Mouse (Mus musculus): ENCODE results near the gene Zfp367.
A peak's percentile ranks its signal among the peaks of the same experiment; 100 is the strongest.

Zfp367 gene

DNA sequence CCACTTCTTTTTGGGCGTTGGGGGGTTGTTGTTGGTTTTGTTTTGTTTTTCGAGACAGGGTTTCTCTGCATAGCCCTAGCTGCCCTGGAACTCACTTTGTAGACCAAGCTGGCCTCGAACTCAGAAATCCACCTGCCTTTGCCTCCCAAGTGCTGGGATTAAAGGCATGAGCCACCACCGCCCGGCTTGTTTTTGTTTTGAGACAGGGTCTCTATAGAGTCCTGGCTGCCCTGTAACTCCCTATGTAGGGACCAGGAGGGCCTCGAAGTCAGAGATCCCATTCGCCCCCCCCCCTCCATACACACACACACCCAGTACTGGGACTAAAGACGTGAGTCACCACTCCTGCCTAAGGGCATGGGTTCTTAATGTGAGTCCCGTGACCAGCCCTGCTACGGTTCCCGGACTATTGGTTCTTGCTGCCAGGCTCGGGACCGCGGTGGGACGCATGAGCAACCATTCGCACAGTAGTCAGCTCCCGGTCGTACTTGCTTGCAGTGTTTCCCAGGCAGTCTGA lies 807 bp upstream of the Zfp367 start:
- DNase-seq, result peak; percentile 43 to 67

DNA sequence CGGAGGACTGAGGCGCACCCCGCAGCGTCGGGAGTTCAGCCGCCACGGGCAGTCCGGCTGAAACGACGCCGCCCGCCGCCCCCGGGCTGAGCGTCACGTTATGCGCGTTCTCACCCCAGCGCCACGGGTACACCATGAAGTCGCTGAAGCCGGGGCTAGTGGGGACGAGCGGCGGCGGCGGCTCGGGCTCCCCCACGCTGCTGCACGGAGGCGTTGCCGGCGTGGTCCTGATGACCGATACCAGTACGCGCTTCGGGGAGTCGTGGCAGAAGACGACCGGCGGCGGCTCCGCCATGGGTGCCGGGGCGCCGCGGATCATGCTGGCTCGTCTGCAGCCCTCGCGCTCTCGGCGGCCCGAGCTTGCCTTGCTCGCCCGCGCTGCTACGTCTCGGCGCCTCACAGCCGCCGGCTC lies 325 bp downstream of the Zfp367 start:
- DNase-seq, result no peak

DNA sequence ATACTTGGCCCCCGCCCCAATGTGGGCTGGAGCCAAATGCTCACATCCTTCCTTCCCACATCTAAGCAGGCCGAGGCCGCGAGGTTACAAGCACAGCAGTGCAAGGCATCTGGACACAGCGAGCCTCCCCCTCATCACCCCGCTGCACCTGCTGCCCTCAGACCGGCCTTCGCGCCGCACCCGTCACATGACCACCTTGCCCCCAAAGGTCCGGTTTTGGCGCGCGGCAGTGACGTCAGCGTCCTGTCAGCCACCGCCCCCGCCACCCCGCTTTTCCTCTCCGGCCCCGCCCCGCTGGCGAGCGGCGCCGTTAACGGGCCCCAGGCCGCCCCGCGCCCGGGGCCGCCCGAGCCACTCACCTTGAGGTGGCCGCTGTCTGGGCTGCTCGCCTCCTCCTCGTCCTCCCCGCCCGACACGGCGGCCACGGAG lies 747 bp downstream of the Zfp367 start:
- DNase-seq, result peak; percentile 90 to 91

DNA sequence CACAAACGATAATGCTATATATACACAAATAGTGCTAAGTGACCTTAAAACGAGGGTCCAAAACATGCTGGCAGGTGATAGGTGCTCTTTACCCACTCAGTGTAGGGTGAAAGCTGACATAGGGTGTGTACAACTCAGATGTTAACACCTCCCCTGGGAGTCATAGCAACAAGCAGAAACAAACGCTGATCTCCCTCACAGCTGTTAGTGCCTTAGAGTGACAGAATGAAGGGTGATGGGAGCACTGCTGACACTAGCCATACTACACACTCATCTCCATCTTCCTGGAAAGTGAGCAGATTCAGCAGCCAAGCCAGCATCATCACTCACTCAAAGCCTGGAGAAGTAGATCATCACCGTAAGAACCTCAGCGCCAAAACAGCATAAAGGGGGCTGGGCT lies 2.9 kb downstream of the Zfp367 start:
- DNase-seq, result no peak

DNA sequence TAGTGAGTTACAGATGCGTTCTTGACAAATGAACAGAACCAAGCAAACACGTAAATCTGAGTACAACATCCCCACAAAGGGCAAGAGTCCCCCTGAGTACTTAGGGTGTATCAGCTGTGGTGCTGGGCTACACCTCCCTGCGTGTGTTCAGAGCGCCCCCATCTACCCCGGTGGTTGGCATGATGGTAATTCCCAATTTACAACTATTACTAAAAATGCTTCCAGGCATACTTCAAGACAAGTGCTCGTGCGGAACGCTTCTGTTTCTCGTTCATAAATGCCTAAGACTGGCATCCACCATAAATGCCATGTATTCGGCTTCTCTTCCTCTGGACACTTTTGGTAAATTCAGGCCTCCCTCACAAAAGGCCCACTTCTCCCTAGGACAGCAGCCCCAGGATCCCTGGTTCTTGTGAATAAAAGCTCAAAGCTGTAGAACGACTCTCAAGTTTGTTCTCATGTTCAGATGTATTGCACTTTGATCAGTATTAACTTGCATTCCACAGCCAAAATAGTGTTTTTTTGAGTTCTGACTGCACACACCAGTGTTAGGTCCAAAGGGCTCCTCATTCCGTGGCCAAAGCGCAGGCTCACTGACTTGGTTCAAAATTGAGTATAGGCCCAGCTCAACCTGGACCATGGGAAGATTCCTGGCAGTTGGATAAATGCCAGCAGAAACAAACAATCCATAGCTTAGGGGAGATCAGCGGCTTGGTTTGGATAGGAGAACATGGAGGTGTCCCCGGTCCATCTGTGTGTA lies 23.2 kb downstream of the Zfp367 start:
- peak; percentile 59 to 65 for DNase-seq

DNA sequence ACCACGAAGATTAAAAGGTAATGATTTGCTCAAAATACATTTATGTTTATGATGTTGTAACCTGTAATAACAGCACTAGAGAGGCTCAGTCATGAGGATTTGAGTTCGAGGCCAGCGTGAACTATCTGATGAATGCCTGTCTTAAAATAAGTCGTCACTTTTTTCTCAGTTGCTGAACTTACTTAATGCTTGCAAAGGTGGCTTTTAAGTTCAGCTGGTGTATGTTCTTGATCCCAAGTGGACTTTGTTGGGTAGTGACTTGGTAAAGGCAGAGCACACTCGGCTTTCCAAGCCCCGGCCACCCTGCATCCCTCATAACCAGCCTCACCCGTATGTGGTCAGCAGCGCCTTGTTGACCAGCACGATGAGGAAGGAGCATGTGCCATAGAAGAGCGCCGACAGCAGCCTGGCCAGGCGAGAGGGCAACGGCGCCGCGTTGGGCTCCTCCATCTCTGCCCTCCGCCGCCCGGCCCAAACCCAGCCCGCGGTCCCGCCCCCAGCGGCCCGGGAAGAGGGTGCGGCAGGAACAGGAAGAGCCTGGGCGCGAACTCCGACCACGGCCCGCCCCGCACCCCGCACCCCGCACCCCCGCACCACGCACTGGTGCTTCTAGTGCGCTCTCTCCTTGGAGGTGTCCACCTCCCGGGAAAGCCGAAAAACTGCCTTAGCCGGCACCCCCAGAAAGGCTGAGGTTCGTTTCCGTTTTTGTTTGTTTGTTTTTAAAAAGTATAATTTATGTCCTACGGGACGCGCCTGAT lies 24.0 kb downstream of the Zfp367 start, which contains the start of gene Slc35d2:
TSS of gene Slc35d2 (minus strand) at position 511 of the 758 bp plus-strand sequence.
- DNase-seq, result peak; percentile 80 to 81

DNA sequence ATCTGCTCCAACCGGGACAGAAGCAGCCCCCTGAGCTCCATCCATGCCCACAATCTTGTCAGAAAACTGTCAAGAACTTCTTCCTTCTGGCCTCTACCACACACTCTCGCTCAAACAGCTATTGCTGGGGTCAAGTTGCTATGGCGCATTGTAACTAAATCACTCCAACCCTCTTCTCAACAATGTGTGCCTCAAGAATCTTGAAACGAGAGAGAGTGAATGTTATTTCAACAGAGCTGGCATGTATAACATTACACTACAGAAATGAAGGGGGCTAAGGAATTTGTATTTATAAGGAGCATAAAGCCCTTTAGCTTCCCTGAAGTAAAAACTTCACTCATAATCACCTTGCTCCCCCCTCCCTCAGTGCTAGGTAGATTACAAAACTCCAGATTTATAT lies 26.7 kb downstream of the Zfp367 start:
- no peak for DNase-seq

DNA sequence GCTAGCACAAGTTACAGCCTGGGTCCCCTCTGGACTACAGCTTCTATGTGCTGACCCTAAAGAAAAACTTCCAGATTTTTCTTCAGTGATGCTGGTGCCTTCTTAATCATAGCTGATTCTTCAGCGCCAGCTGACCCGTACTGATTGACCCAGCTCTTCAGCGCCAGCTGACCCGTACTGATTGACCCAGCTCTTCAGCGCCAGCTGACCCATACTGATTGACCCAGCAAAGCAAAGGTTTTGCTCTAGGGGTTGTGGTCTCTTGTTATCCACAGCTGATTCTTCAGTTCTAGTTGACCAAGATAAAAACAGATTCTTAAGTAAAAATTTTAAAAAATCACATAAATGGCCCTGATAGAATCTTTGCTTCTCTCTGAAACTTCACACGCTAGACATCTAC lies 28.1 kb downstream of the Zfp367 start:
- no peak for DNase-seq

DNA sequence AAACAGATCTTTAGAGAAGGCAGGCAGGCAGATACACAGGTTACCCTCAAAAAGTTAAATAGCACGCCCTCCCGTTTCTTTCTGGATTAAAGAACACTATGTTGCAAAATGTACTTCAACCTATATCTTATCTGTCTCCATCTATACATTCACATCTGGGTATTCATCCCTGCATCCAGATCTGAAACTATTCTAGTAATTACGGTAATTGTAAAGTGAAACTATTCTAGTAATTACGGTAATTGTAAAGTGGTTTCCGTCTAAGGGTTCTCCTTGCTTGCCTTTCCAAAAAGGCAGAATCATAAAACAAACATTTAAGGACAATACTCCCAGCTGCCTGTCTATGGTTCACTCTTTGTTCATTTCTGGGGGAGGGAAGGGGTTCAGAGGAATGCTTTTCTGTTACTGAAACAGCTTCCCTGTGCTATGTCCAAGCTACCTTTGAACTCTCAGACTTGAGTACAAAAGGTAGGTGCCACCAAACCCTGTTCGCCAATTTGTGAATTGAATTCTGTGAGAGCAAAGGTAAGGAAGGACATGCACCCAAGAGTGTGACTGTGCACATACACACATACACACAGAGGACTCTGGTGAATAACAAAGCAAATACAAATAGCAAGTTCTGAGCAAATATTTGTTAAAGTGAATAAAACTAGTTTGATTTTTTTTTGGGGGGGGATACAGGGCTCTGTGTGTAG lies 29.4 kb downstream of the Zfp367 start:
- no peak for DNase-seq

DNA sequence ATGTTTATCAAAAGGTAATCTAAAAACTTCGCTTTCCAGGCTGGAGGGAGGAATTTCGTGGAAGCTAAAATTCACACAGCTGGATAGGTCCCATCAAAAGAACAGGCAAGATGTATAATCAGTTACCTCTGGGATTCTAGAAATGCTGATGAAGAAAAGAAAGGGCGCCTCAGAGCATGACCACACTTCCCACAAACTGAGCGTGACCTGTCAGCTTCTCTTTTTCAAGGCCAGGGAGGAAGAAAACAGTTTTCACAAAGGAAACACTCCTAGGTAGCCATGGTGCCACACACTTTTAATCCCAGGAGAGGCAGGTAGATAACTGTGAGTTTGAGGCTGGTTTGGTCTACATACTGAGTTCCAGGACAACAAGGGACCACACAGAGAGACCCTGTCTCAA lies 32.2 kb downstream of the Zfp367 start:
- no peak for DNase-seq

DNA sequence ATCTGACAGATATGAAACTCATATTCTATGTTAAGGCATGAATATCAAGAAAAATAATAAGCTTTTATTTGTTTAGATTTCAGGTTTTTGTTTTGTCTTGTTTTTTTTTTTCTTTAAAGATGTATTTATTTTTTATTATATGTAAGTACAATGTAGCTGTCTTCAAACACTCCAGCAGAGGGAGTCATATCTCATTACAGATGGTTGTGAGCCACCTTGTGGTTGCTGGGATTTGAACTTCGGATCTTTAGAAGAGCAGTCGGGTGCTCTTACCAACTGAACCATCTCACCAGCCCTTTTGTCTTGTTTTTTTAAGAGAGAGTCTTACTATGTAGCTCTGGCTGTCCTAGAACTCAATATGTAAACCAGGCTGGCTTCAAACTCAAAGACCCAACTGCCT lies 35.6 kb downstream of the Zfp367 start:
- no peak for DNase-seq

DNA sequence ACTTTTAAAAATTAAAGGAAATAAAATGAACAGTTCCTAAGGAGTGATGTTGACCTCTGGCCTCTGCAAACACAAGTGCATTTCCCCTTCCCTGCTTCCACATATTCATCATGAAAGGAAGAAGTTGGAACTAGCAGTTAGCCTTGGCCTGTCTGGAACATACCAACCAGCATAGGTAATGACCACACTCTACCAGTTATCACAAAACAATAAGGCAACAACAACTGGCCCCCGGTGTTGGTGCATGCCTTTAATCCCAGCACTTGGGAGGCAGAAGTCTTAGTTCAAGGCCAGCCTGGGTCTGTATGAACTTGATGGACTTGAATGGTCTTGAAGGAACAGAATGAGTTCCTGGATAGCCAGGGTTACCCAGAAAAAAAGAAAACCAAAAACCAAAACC lies 42.6 kb downstream of the Zfp367 start:
- DNase-seq, result no peak

DNA sequence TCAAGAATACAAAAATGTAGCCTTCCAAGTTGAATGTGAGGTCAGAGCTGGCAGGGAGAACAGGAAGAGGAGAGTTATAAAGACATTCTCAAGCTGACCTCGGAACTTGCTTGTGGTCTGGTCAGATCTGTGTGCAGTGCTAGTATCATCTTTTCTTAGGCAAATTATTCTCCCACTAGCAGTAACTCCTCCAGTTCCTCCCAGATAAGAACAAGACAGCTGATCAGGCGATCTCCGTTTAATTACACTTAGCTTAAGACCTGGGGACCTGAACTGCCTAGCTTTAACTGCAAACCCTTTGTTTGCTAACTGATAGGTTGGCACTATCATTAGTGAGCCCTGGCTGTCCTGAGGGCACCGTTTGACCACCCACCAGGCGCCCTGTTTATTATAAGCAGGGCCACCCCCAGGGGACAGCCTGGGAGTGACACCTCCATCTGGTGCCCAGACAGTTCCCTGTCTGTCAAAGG lies 44.6 kb downstream of the Zfp367 start:
- DNase-seq, result no peak

DNA sequence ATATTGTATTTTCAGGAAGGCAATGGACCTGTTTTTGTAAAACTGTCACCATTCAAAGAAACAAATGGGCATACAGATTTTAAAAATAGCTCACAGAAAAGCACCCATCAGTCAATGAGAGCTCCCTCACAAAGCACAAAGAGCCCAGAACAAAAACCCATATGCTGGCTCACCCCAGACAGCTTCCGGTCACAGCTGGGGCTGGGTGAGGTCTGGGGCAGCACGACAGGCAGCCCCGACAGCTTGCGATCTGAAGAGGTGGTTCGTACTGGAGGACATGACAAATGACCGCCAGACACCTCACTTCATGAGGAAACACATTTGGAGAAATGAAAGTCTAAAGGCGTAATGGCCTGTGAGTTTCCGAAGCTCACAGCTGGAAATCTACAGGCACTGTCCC lies 45.5 kb downstream of the Zfp367 start:
- DNase-seq, result peak; percentile 15 to 45

DNA sequence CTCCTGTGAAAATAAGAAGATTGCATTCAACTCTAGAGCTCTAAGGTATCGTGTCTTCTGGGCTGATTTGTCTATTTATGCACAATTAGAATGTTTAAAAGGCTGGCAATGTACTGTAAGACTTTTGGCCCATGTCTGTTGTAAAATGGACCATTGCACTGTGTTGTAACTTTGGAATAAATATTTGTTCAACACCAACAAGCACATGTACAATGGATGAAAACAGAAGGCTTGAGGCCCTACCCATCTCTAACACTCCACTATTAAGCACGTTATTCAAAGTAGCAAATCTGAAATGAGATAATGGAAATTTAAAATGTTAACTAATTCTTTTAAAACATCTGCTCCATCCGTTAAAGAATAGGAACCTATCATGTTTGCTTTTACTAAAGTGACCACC lies 45.9 kb downstream of the Zfp367 start:
- DNase-seq, result no peak

DNA sequence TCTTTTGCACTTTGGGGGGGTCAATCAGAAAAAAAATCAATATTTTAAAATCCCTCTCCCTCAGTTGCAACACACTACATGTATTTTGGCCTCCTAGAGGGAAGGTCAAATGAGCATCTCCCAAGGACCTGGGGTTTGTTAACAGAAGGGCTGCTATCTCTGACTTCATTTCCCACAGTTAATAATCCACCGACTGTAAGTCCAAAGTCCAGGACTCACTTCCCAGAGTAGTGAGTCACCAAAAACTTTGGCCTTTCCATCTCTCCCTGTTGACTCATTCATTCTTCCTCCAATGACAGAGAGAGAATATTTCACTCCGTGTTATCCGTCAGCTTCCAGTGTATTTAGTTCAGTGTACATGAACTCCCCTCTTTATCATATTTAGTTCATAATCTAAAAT lies 47.3 kb downstream of the Zfp367 start:
- no peak for DNase-seq

DNA sequence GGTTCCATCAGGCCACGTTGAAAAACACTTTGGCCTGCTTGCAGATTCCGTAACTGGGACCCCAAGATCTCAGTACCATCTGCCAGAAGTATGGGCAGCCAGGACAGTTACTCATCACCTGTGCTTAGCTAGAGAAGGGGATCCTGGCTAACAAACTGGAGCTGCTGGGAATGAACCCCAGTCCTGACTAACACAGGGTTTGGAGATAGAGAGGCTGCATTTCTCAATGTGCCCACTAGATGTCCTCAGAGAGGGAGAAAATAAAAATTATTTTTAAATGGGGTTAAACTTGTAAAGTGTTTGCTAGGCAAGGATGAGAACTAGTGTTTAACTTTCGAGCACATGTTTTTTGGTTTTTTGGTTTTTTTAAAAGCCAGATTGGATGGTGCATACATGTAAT lies 52.8 kb downstream of the Zfp367 start:
- DNase-seq, result peak in 1 of 2 experiments; percentile 36

DNA sequence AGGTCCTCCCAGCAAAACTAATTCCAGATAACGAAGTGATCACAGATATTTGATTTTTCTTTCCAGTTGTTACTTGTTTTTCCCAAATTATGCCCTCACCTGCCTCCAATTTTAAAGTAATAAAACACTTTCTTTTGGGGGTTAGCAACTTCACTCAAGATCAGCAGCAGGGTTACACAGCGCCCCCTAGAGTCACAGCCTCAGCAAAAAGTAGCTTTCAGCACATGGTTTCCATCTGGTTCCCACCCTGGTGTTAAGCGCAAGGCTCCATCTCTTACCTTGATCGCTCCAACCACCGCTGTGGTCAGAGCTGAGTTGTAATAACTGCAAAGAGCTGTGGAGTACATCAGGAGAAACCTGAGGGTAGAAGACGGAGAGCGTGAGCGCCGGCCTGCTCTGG lies 54.0 kb downstream of the Zfp367 start:
- peak in 1 of 2 experiments; percentile 42 for DNase-seq

DNA sequence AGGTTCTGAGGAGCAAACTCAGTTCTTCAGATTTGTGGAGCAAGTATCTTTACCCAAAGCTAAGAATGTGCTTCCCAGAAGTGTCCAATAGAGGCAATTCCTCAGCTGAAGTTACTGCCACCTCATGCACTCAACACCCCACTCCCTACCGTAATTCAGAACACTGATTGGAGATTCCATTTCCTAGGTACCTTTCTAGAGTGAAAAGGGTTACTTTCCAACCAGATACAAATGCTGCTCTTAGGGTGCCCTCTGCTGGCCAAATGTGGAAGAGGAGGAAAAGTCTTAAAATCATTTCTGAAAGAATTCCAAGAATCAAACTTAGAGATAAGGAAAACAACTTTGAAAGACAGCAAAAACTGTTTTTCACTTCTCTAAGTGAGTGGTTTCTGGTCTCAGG lies 59.7 kb downstream of the Zfp367 start:
- peak; percentile 28 to 82 for DNase-seq

DNA sequence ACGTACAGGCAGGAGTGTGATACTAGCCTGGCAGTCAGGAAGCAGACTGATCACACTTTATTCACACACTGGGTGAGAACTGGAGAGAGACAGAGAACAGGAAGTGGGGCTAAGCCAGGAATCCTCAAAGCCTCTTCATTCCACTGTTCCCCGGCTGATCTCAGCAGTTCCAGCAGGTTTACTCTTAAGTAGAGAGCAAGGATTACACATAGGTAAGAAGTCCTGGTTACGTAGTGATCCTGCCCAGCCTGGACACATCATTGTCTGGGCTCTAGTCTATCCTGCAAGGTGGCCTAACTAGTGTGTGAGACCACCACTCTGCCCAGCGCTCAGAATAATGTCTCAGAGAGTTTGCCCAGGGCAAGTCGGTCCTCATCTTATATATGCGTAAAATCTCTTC lies 60.2 kb downstream of the Zfp367 start:
- DNase-seq, result no peak

DNA sequence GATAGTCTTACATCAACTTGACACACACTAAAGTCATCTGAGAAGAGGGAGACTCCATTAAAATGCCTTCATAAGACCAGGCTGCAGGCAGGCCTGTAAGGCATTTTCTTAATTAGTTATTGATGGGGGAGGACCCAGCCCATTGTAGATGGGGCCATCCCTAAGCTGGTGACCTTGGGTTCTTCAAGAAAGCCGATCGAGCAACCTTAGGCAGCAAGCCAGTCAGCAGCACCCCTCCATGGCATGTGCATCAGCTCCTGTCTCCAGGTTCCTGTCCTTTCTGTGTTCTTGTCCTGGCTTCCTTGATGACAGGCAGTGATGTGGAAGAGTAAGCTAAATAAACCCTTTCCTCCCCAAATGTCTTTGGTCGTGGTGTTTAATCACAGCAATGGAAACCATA lies 60.9 kb downstream of the Zfp367 start:
- no peak for DNase-seq

DNA sequence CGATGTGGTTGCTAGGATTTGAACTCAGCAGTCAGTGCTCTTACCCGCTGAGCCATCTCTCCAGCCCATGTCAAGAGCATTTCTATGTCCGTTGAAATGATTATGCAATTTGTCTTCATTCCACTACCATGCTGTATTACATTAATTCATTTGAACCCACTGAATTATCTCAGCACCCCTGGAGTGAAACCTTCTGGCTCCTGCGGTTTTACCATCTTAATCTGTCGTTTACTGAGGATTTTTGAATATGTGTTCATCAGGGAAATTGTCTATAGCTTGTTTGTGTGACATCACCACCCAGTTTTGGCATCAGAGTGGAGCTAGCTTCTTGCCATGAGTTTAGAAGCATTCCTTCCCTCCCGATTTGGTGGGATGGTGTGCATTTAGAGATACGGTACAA lies 62.0 kb downstream of the Zfp367 start:
- DNase-seq, result no peak

DNA sequence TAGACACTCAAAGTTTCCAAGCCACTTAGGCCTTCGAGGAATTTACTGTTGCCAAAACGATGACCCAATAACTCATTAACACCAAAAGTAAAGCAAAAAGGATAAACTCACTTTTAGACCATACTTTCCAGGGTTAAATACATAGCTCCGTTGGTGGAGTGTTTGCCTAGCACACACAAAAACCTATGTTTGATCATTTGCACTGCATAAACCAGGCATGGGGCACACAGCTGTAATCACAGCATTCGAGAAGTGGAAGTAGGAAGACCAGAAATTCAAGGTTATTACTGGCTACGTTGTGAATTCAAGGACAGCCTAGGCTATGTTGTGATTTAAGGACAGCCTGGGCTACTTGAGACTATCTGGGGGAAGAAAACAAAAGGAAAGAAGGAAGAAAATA lies 62.7 kb downstream of the Zfp367 start:
- DNase-seq, result no peak
